Mouse (Mus musculus) kidney, adult 2 months (tissue): ENCODE data around the gene Cda.

Experiments used
- CTCF ChIP-seq: fragments of 200-500 bp; conservative IDR thresholded peaks from 2 replicates; pipeline ENCODE4 v1.5.1; 2011; ENCODE audit warnings: low read depth, mild to moderate bottlenecking, control low read depth, low read length, moderate library complexity, mixed read lengths; ENCODE audit not compliant: insufficient read depth, insufficient read length
- POLR2A ChIP-seq: fragments of 200-500 bp; IDR thresholded peaks from one replicate; pipeline ENCODE4 v1.6.1; 2011; ENCODE audit warnings: low read depth, low read length, control low read depth

- TF ChIP-seq CTCF, result no peak
- TF ChIP-seq POLR2A, result no peak
Observed at GRCm38 (mm10) chr4:138336876-138337275, 30.9 kb downstream of the Cda start.
